Mouse (Mus musculus) G1E (cell line): ENCODE measurements at regions not wholly inside any gene's neighbourhood (a gene's known extent, or its start where the extent isn't known, plus 50 kb on each side); places are given as distances from the start of the nearest gene placed in this dataset.

ENCODE experiments used
- ATAC-seq: 2 replicates; pipeline ENCODE4 v1.8.0; 2016; ENCODE audit warnings: mild to moderate bottlenecking; ENCODE audit not compliant: insufficient number of reproducible peaks, poor library complexity, low FRiP score, severe bottlenecking; ENCODE audit errors: extremely low read depth
- DNase-seq: peaks from one replicate; pipeline ENCODE4 v3.0.0; 2012; ENCODE audit warnings: low spot score
- H3K27me3 ChIP-seq: 2 replicates; pipeline ENCODE4 v1.6.1; 2012; ENCODE audit warnings: mild to moderate bottlenecking, low read length, inconsistent platforms; ENCODE audit not compliant: insufficient read depth
- H3K36me3 ChIP-seq: replicated peaks from 2 replicates; pipeline ENCODE3; 2012; ENCODE audit warnings: mild to moderate bottlenecking, inconsistent platforms
- H3K4me1 ChIP-seq: 2 replicates; pipeline ENCODE4 v1.6.1; 2012; ENCODE audit warnings: low read depth, low read length, inconsistent platforms, mixed read lengths; ENCODE audit not compliant: insufficient read depth
- H3K4me3 ChIP-seq: 2 replicates; pipeline ENCODE4 v1.5.1; 2012; ENCODE audit warnings: low read depth, mild to moderate bottlenecking, inconsistent platforms, low read length, moderate library complexity, mixed read lengths
- H3K9me3 ChIP-seq: replicated peaks from 2 replicates; pipeline ENCODE4 v1.6.1; 2012; ENCODE audit warnings: inconsistent platforms
- CTCF ChIP-seq: IDR thresholded peaks from 2 replicates; pipeline ENCODE4 v1.5.1; 2012; ENCODE audit warnings: low read depth, low read length, inconsistent platforms, mixed read lengths
- GATA1 ChIP-seq: IDR thresholded peaks from 2 replicates; pipeline ENCODE4 v1.6.1; 2012; ENCODE audit warnings: borderline replicate concordance, low read length, inconsistent platforms, mixed read lengths
- GATA2 ChIP-seq: IDR thresholded peaks from 2 replicates; pipeline ENCODE4 v1.6.1; 2012; ENCODE audit warnings: low read depth, low read length, inconsistent platforms, borderline replicate concordance
- POLR2AphosphoS5 ChIP-seq: IDR thresholded peaks from 2 replicates; pipeline ENCODE4 v1.6.1; 2012; ENCODE audit warnings: low read depth, low read length, inconsistent platforms; ENCODE audit not compliant: insufficient replicate concordance
- TAL1 ChIP-seq: conservative IDR thresholded peaks from 2 replicates; pipeline ENCODE4 v1.6.1; 2012; ENCODE audit warnings: low read depth, low read length, inconsistent platforms, mixed read lengths

GRCm38 (mm10) chr12:70629371-70629770, 176.5 kb downstream of the Tmx1 start:
- no peak overlapping the region for H3K4me3 ChIP-seq
- H3K36me3 ChIP-seq: no peaks in the 10 kb centered on the region
- no peaks in the 10 kb centered on the region for H3K4me1 ChIP-seq
- ATAC-seq: no peak
- no peak for DNase-seq
- H3K9me3 ChIP-seq: no peaks in the 10 kb centered on the region
- H3K27me3 ChIP-seq: peaks cover 11% of the 10 kb centered on the region
- no peak for TF ChIP-seq TAL1
- TF ChIP-seq GATA1: no peak
- no peak for TF ChIP-seq GATA2
- TF ChIP-seq CTCF: no peak
- TF ChIP-seq POLR2AphosphoS5: no peak

- Histone ChIP-seq H3K9me3 (no peaks in the 10 kb centered on the region), H3K4me3 (no peak overlapping the region), H3K4me1 (no peaks in the 10 kb centered on the region), H3K27me3 (peaks cover 9% of the 10 kb centered on the region), H3K36me3 (no peaks in the 10 kb centered on the region)
- TF ChIP-seq GATA2 (no peak), TAL1 (no peak), CTCF (no peak), POLR2AphosphoS5 (no peak)
- no peak for DNase-seq
- ATAC-seq: no peak
Observed at GRCm38 (mm10) chr12:70631281-70631680, 178.4 kb downstream of the Tmx1 start.

- no peak for TF ChIP-seq TAL1
- no peak for TF ChIP-seq POLR2AphosphoS5
- TF ChIP-seq CTCF: no peak
- no peak for TF ChIP-seq GATA1
- no peak for TF ChIP-seq GATA2
- Histone ChIP-seq H3K36me3 (no peaks in the 10 kb centered on the region), H3K4me3 (no peak overlapping the region), H3K4me1 (no peaks in the 10 kb centered on the region), H3K9me3 (no peaks in the 10 kb centered on the region), H3K27me3 (peaks cover 9% of the 10 kb centered on the region)
- DNase-seq (no peak), ATAC-seq (no peak)
Observed at GRCm38 (mm10) chr12:70633194-70633593, 180.3 kb downstream of the Tmx1 start.

GRCm38 (mm10) chr12:70633622-70634365, 180.9 kb downstream of the Tmx1 start:
- TF ChIP-seq TAL1: no peak
- Histone ChIP-seq H3K36me3 (no peaks in the 10 kb centered on the region), H3K9me3 (no peaks in the 10 kb centered on the region), H3K4me3 (no peak overlapping the region), H3K27me3 (peaks cover 9% of the 10 kb centered on the region), H3K4me1 (no peaks in the 10 kb centered on the region)
- DNase-seq: no peak
- no peak for ATAC-seq

- DNase-seq (no peak), ATAC-seq (no peak)
- H3K4me1 ChIP-seq: no peaks in the 10 kb centered on the region
- TF ChIP-seq CTCF (no peak), POLR2AphosphoS5 (no peak), GATA1 (no peak), TAL1 (no peak), GATA2 (no peak)
- no peak overlapping the region for H3K4me3 ChIP-seq
- no peaks in the 10 kb centered on the region for H3K9me3 ChIP-seq
- H3K36me3 ChIP-seq: no peaks in the 10 kb centered on the region
- peaks cover 9% of the 10 kb centered on the region for H3K27me3 ChIP-seq
Observed at GRCm38 (mm10) chr12:70635997-70636396, 183.1 kb downstream of the Tmx1 start.

GRCm38 (mm10) chr12:70640186-70640585, 185.1 kb upstream of the Frmd6 start:
- H3K9me3 ChIP-seq: no peaks in the 10 kb centered on the region; the same call in 1 of the 2 replicates
- H3K4me3 ChIP-seq: no peak overlapping the region
- H3K4me1 ChIP-seq: no peaks in the 10 kb centered on the region
- H3K36me3 ChIP-seq: no peaks in the 10 kb centered on the region
- ATAC-seq (no peak), DNase-seq (no peak)
- TF ChIP-seq TAL1: no peak
- TF ChIP-seq CTCF: no peak
- no peak for TF ChIP-seq POLR2AphosphoS5
- no peak for TF ChIP-seq GATA2
- no peak for TF ChIP-seq GATA1
- H3K27me3 ChIP-seq: no peaks in the 10 kb centered on the region

- TF ChIP-seq GATA2 (no peak), CTCF (no peak), GATA1 (no peak), POLR2AphosphoS5 (no peak), TAL1 (no peak)
- ATAC-seq: no peak
- no peak overlapping the region for H3K4me3 ChIP-seq
- H3K9me3 ChIP-seq: peaks cover 2% of the 10 kb centered on the region; the same call in 1 of the 2 replicates
- H3K4me1 ChIP-seq: no peaks in the 10 kb centered on the region
- peaks cover 3% of the 10 kb centered on the region; the same call in 1 of the 2 replicates for H3K27me3 ChIP-seq
- H3K36me3 ChIP-seq: no peaks in the 10 kb centered on the region
- no peak for DNase-seq
Observed at GRCm38 (mm10) chr12:70644910-70645309, 180.4 kb upstream of the Frmd6 start.
